Mouse (Mus musculus) heart, postnatal 0 days (tissue): ENCODE measurements around the gene Ccdc6.

Experiments used
- CTCF ChIP-seq: IDR thresholded peaks from 2 replicates; pipeline ENCODE4 v1.5.1; 2016; ENCODE audit warnings: antibody characterized with exemption, control low read depth, low read depth
- EP300 ChIP-seq: IDR thresholded peaks from 2 replicates; pipeline ENCODE4 v1.6.1; 2016; ENCODE audit warnings: antibody characterized with exemption, low read depth

DNA sequence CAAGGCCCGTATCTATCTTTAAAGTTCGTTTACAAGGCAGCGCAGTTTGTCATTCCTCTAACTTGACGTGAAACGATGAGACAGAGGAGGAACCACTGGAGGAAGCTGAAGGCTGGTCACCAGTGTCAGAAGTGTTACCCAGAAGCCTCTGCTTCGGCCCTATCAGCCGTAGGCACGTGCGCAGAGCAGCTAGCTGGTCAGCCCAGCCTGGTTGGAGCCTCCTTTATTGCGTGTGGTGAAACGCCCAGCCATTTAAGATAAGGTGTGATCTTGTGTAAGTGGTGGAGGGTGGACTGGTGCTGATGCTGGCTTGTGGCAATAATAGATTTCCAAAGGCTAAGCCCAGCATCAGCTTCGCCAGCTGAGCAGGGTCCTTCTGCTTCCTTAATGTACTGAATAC lies 43.5 kb downstream of the Ccdc6 start:
- no peak for TF ChIP-seq CTCF
- TF ChIP-seq EP300, result no peak
